26 mouse cellular contexts compared by ENCODE assay signal in the genomic region with DNA sequence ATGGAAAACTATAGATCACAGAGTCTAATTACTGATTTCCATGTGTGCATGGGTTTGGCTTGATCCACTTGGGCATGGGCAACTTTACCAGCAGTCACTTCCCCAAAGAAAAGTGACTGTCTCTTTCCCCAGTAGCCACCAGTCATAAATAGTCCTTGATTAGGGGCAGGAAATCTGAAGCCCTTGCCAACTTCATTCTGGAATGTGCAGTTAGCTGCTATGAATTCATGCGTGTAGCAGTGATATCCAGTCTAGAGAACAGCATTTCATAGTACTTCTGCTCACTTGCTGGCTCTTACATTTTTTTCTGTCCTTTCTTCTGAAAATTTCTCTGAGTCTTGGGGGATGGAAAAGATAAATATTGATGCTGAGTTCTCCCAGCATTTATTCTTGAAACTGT.
"Had no signal": no experiment of that assay in that cellular context is flagged by ENCODE, and none has a peak within 500 bp of the region (broad histone marks: within the 10 kb centered on the region; RNA-seq: fewer than 3 reads in every experiment).

No protein-coding gene starts in this region.

- ATAC-seq: forebrain, embryonic 13.5 days; forebrain, embryonic 14.5 days; forebrain, embryonic 15.5 days; forebrain, embryonic 16.5 days; forebrain, postnatal 0 days had no signal

- DNase-seq: cerebellum, adult 9-10 months; cerebellum, adult 9-11 months; cerebellum, postnatal 10 days; cerebellum, postnatal 14 days; cerebellum, postnatal 25 days; embryo, embryonic 11 days; forebrain, postnatal 0 days; gastrocnemius, adult 2 months; gastrocnemius, postnatal 10 days; gastrocnemius, postnatal 14 days; gastrocnemius, postnatal 25 days; gastrocnemius, postnatal 36 days; heart, adult 11 months; heart, adult 18-20 months; heart, adult 2 months had no signal

- H3K4me3 ChIP-seq: embryonic facial prominence, embryonic 10.5 days; embryonic facial prominence, embryonic 12.5 days; embryonic facial prominence, embryonic 13.5 days; embryonic facial prominence, embryonic 15.5 days; erythroblast, embryonic 14.5 days; forebrain, embryonic 10.5 days; forebrain, embryonic 12.5 days; forebrain, embryonic 13.5 days; forebrain, embryonic 15.5 days; gastrocnemius, adult 2 months; heart, adult 2 months had no signal

- H3K9me3 ChIP-seq: embryonic facial prominence, embryonic 10.5 days; embryonic facial prominence, embryonic 12.5 days; embryonic facial prominence, embryonic 13.5 days; embryonic facial prominence, embryonic 15.5 days; forebrain, embryonic 10.5 days; forebrain, embryonic 12.5 days; forebrain, embryonic 13.5 days; forebrain, embryonic 15.5 days had no signal

- H3K4me2 ChIP-seq: embryonic facial prominence, embryonic 12.5 days; embryonic facial prominence, embryonic 13.5 days; embryonic facial prominence, embryonic 15.5 days; forebrain, embryonic 12.5 days; forebrain, embryonic 13.5 days; forebrain, embryonic 15.5 days had no signal

- H3K4me1 ChIP-seq: embryonic facial prominence, embryonic 10.5 days; embryonic facial prominence, embryonic 12.5 days; embryonic facial prominence, embryonic 13.5 days; embryonic facial prominence, embryonic 15.5 days; forebrain, embryonic 10.5 days; forebrain, embryonic 12.5 days; forebrain, embryonic 13.5 days had no signal

- H3K27ac ChIP-seq: embryonic facial prominence, embryonic 10.5 days; embryonic facial prominence, embryonic 12.5 days; embryonic facial prominence, embryonic 13.5 days; embryonic facial prominence, embryonic 15.5 days; forebrain, embryonic 10.5 days; forebrain, embryonic 12.5 days; forebrain, embryonic 13.5 days; forebrain, embryonic 15.5 days; gastrocnemius, adult 2 months; heart, adult 2 months had no signal

- H3K36me3 ChIP-seq: embryonic facial prominence, embryonic 10.5 days; embryonic facial prominence, embryonic 12.5 days; embryonic facial prominence, embryonic 13.5 days; embryonic facial prominence, embryonic 15.5 days; forebrain, embryonic 10.5 days; forebrain, embryonic 12.5 days; forebrain, embryonic 15.5 days had no signal

- H3K9ac ChIP-seq: embryonic facial prominence, embryonic 12.5 days; embryonic facial prominence, embryonic 13.5 days; embryonic facial prominence, embryonic 15.5 days; forebrain, embryonic 12.5 days; forebrain, embryonic 13.5 days; forebrain, embryonic 15.5 days; forebrain, postnatal 0 days had no signal

- H3K27me3 ChIP-seq: embryonic facial prominence, embryonic 12.5 days; embryonic facial prominence, embryonic 13.5 days; embryonic facial prominence, embryonic 15.5 days; forebrain, embryonic 12.5 days; forebrain, embryonic 13.5 days; forebrain, embryonic 15.5 days had no signal
